Mouse (Mus musculus) intestine, embryonic 16.5 days (tissue): ENCODE results near the gene Slc23a2. TPM values are rescaled to one million over a fixed set of nuclear protein-coding genes. Genes with fewer than 3 reads are reported as not detected.

Experiments
- ATAC-seq: fragments of 200-750 bp; cut with Nextera tagmentation; 2 replicates; pipeline ENCODE4 v1.8.0; 2017; ENCODE audit warnings: moderate TSS enrichment, moderate library complexity
- H3K27ac ChIP-seq: fragments of 300-500 bp; sonication (generic); 2 replicates; pipeline ENCODE4 v1.5.1; 2014; ENCODE audit warnings: mild to moderate bottlenecking, low read length
- H3K27me3 ChIP-seq: fragments of 300-500 bp; sonication (generic); replicated peaks from 2 replicates; pipeline ENCODE4 v1.6.1; 2014; ENCODE audit warnings: low read length, control low read depth, mixed read lengths; ENCODE audit not compliant: control insufficient read depth, insufficient read depth
- H3K36me3 ChIP-seq: fragments of 300-500 bp; sonication (generic); 2 replicates; pipeline ENCODE4 v1.6.1; 2014; ENCODE audit warnings: low read length, control low read depth; ENCODE audit not compliant: control insufficient read depth, insufficient read depth
- H3K4me1 ChIP-seq: fragments of 300-500 bp; sonication (generic); 2 replicates; pipeline ENCODE4 v1.6.1; 2014; ENCODE audit warnings: low read length, control low read depth, mixed read lengths; ENCODE audit not compliant: control insufficient read depth, insufficient read depth
- H3K4me2 ChIP-seq: fragments of 300-500 bp; sonication (generic); 2 replicates; pipeline ENCODE4 v1.6.1; 2014; ENCODE audit warnings: low read depth, low read length, control low read depth
- H3K4me3 ChIP-seq: fragments of 300-500 bp; sonication (generic); 2 replicates; pipeline ENCODE4 v1.5.1; 2014; ENCODE audit warnings: mild to moderate bottlenecking, low read length
- H3K9ac ChIP-seq: fragments of 300-500 bp; sonication (generic); 2 replicates; pipeline ENCODE4 v1.6.1; 2014; ENCODE audit warnings: low read depth, low read length
- H3K9me3 ChIP-seq: fragments of 300-500 bp; sonication (generic); 2 replicates; pipeline ENCODE4 v1.6.1; 2016; ENCODE audit warnings: low read length, control low read depth; ENCODE audit not compliant: control insufficient read depth
- WGBS: fragments of 180-500 bp; shearing (Covaris S2); extraction: QIAGEN DNeasy Blood & Tissue Kit; methylation state at CpG from one replicate; pipeline ENCODE4 v1.1.7; 2014; 5-methylcytosine and 5-hydroxymethylcytosine counted together
- polyA plus RNA-seq: library from polyadenylated mRNA; unstranded; fragments of >200 nt; fragmentation: Nextera tagmentation; extraction: Ambion mirVana; gene quantifications from 2 replicates; pipeline ENCODE4 v1.2.1, GENCODE M21; 2015

Slc23a2 gene
- polyA plus RNA-seq, 1 experiment from 2014 or later = 13.5 TPM

GRCm38 (mm10) chr2:132003916-132004315, 141.0 kb downstream of the Slc23a2 start:
- no peak overlapping the region for H3K27ac ChIP-seq
- H3K4me2 ChIP-seq = no peak overlapping the region
- H3K9ac ChIP-seq = no peak overlapping the region
- no peak overlapping the region for H3K4me3 ChIP-seq
- no peaks in the 10 kb centered on the region; the same call in 1 of the 2 replicates for H3K36me3 ChIP-seq
- 79% methylated on average over 5 of the region's 5 CpGs for WGBS
- H3K9me3 ChIP-seq = no peaks in the 10 kb centered on the region
- H3K27me3 ChIP-seq = no peaks in the 10 kb centered on the region
- no peaks in the 10 kb centered on the region for H3K4me1 ChIP-seq
- no peak for ATAC-seq

Other genes starting within 250 kb of the Slc23a2 start
- gene Prnp, start 235.2 kb downstream of the Slc23a2 start, polyA plus RNA-seq = 49.5 and 50.7 TPM in 2 replicates
- gene Prn, start 235.2 kb downstream of the Slc23a2 start, polyA plus RNA-seq = not detected in 2 replicates
- 27.1 and 28.8 TPM in 2 replicates for gene Prnd, start 194.2 kb downstream of the Slc23a2 start, polyA plus RNA-seq
- gene Rassf2, start 114.8 kb downstream of the Slc23a2 start, polyA plus RNA-seq = 8.2 and 9.0 TPM in 2 replicates
- gene Tmem230, start 102.7 kb upstream of the Slc23a2 start, polyA plus RNA-seq = 46.1 and 48.4 TPM in 2 replicates
- gene Pcna, start 108.2 kb upstream of the Slc23a2 start, polyA plus RNA-seq = 189 and 217 TPM in 2 replicates
- 17.4 and 20.5 TPM in 2 replicates for gene Cds2, start 118.0 kb upstream of the Slc23a2 start, polyA plus RNA-seq
- 0.17 and 0.18 TPM in 2 replicates for gene Prokr2, start 240.3 kb upstream of the Slc23a2 start, polyA plus RNA-seq